Mouse (Mus musculus) gastrocnemius, postnatal 14 days (tissue): ENCODE results near the gene Susd2. TPM values are rescaled to one million over a fixed set of nuclear protein-coding genes. Genes with fewer than 3 reads are reported as not detected.

Experiments
- DNase-seq: peaks from one replicate; pipeline ENCODE4 v3.0.0; 2021; ENCODE audit warnings: mixed read lengths
- intact Hi-C: fragments of 180-260 bp; cut with DNase I; formaldehyde crosslinking; loops from one replicate; pipeline ENCODE4 v1.15.1; 2025; ENCODE audit warnings: low total_unique reads
- total RNA-seq, 2 experiments: library from RNA; stranded (reverse); gene quantifications; 2 replicates each; pipeline ENCODE4 v1.2.3; 2021

The Susd2 gene
- total RNA-seq, 2 experiments from 2014 or later = 2.1 to 3.2 TPM

DNA sequence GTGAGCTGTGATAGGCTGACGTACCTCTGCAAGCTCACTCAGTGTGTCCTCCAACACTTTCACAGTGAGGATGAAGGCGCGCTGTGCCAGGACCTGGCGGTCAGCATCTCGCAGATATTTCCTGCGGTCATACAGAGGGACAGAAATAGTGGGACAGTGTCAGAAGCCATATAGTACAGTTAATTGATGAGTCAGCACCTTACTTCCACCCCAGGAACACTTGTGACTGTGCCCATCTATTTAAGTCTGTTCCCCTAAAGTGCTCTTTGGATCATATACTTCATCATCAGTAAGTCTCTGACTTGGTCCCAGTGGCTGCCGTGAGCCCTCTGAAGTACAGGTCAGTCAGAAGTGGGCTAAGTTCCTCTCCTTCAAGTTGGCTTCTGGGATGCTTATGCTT, 14.0 kb upstream of the Susd2 start:
- intact Hi-C loops = no loop called here
- no peak for DNase-seq

DNA sequence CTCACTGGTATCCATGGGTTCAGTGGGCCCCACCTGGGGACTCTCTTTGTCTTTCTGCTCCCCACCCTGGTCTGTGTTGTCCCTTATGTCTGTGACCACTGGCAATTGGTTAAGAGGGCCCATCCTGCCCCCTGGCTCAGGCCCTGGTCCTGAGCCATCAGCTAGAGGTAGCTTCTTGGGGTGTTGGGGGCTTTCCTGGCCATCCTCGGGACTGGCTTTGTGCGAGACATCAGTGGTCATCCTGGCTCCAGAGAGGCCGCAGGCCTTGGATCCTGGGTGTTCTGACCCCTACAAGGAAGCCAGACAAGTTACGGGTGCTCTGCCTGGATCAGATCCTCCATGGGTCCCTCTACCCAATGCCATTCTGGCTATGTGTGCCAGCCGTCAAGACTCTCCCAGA, 13.4 kb upstream of the Susd2 start:
- no peak for DNase-seq
- intact Hi-C loops = no loop called here

DNA sequence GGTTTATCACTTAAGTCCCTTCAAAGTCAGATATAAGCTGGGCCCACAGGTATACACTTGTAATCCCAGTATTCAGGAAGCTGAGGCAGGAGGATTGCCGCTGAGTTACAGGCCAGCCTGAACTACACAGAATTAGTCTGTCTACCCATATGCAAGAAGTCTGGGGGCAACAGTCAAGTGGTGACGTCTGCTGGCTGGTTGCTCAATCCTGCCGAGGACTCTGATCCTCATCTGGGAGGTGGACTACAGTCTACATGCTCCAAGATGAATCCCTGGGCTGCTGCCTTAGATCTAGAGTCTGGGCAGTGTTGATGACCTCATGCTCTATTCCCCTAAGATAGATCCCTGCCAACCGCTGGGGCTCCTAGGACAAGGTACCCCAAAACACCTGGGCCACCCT, 10.2 kb upstream of the Susd2 start:
- intact Hi-C loops = no loop called here

DNA sequence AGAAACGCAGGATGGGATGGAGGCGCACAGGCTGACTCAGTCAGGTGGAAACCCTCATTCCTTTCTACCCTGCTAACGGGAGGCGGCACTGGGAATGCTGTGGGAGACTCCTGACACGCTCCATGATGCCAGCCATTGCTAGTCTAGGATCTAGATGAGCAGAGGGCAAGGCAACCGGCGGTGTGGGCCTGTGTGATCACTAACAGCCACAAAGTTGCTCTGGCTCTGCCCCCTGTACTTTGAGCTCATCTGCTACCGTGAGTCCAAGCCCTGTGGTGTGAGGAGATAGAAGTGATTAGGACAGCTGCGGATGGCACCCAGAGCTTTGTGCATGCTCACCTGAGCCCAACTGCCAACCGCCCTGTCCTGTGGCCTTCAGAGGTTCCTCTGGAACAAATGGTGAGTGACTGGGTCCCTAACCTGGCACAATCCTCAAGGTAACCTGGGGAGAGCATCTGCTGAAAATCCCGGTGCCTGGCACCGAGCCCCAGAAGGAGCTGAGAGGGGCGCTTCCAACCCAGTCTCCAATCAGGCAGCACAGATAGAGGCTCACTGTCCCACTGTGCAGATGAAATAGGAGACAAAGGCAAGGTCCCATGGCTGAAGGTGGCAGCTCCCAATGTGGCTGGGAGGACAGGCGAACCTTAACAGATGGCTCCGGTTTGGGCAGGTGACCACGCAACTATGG, 7.7 kb upstream of the Susd2 start:
- intact Hi-C loops = no loop called here
- no peak for DNase-seq

More for the DNA sequence above, 10.2 kb upstream of the Susd2 start:
- DNase-seq = no peak

DNA sequence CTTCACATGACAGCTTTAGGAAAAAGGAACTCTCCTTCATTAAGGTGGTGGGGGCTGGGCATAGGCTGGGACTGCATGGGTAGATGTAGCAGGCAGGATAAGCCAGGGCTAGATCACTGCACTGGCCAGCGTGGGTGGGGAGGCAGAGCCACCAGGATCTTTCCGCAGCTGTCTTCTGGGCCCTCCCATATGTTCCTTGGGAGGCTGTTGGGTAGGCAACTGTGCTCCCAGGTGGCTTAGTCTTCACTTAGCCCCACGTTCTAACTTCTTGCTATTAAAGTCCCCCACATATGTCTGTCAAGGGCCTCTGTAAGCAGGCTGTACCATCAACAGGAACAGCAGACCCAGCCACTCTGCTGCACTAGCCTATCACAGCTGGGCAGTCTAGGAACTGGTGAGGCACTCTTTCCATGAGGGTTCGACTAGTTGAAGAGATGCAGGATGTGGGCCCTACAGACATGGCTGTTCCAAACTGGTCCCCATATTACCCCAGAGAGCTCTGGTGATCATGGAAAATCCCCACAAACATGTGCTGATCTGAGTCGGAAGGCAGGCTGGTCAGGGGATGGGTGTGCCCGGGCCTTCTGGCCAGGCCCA, 6.6 kb upstream of the Susd2 start:
- no peak for DNase-seq
- intact Hi-C loops = no loop called here

DNA sequence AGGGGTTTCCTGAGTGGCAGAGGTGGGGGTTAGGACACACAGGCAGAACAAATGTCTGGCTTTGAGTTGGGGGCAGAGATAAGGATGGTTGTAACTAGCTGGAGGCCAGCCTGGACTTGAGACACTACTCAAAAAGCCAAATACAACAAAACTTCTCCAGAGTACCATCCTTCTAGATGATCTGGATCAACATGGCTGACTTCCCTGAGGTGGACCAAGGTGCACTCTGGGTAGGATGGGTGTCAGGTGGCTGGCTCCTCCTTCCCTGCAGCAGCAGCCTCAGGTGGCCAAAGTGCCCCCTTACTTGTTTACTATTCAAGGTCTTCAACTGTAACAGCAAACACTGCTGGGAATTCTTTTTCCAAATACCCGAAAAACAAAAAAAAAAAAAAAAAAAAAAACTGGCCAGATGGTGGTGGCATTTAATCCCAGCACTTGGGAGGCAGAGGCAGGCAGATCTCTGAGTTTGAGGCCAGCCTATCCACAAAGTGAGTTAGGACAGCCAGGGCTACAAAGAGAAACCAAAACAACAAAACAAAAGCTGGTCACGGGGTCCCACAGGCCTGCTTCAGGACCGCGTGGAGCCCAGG, 5.7 kb upstream of the Susd2 start:
- DNase-seq = no peak

DNA sequence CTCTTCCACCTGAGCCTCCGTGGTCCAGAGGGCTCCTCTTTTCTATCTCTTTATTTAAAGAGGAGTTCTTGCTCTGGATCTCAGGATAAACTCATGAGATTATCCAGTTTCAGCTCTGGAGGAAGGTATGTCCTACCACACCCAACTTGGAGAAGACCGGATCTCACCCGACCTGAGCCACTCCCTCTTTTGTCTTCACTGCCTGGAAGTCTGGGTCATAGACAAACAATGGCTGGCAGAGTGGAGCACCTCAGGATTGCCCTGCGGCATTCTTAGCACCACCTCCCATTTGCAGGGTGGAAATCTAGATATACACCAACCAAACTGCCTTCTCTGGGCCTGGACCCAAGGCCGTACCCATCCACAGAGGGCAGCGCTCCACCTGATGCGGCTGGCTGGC, 5.2 kb upstream of the Susd2 start:
- intact Hi-C loops = no loop called here
- no peak for DNase-seq

More for the DNA sequence above, 5.7 kb upstream of the Susd2 start:
- intact Hi-C loops = no loop called here

DNA sequence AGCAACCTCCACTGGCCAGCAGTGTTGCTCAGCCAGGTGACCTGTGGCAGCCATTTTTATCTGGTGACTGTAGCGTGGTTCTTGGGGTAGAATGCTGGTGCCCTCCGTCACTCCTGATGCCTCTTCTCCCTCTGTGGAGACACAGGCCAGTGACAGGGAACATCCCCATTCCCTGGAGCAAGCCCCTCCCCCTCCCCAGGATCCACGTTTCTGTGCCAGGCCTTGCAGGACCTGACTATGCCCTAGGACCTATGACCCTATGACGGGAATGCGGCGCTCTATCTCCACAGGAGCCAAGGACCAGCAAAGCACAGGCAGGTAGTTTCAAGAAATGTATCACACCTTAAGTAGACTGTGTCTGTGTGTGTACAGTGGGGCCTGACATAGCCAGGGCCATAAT, 4.3 kb upstream of the Susd2 start:
- intact Hi-C loops = no loop called here
- no peak for DNase-seq

DNA sequence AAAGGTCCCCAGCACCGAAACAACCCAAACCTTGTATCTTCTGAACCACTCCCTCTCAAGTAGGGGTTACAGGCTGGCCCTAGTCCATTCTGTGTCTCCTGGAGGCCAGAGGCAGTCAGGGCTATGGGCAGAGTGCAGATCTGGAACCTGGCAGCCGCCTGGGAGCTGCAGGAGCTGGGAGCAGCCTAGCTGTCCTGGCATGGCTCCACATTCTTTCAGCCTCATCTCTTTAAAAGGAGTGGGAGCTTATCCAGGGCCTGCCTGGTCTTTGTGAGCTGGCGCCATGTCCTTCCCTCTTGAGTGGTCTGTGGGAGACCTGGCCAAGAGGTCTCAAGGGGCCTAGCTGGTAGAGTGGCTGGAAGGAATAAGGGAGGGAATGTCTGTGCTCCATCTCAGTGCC, 3.6 kb upstream of the Susd2 start:
- peak; percentile 71 for DNase-seq
- intact Hi-C loops = no loop called here

DNA sequence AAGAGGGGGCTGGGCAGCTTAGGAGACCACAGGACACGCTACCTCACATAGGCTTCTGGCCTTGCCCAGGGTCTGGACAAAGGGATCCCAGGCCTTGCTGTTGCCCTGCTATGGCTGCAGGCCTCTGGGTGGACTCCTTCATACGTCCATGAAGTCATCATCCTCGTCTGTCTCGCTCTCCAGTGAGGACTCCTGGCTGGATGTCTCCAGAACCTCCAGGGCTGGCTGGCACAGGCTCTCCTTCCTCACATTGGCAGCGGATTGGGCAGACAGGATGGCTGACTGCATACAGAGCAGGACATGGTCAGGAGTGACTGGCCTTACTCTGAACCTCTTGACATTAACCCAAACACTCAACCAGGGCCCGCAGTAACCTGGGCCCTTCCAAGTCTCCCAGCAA, 2.6 kb upstream of the Susd2 start:
- no peak for DNase-seq
- intact Hi-C loops = no loop called here

DNA sequence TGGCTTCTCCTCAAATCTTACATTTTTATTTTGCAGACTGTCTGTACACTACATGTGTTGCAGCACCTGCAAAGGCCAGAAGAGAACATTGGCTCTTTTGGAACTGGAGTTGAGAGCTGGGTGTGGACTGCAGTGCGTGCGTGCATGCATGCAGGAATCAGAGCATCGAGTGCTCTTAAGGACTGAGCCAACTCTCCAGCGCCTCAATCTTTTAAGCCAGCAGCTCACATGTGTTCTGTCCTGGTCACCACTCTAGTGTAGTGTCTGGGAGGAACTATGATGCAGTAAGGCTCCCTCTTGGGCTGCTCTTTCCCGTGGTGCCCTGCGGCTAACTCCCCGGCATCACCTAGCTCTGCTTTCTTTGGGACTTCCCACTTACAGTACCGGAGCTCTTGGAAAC, 1.8 kb upstream of the Susd2 start:
- intact Hi-C loops = no loop called here
- no peak for DNase-seq

DNA sequence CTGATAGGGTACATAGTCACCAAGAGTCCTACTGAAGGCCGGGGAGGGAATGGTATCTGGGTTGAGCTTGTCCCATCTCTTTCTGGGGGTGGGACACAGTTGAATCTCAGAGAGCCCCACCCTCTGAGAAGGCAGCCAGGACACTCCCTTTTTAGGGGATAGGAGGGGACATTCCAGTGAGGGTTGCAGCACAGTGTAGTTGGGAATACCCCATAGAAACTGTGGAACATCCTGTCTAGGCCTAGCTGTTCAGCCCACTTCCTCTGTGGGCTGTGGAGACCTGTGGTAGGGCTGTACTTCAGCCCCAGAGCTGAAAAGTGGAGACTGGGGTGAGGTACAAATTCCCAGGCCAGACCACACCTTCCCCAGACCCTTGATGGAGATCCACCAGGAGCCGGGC, 917 bp downstream of the Susd2 start:
- intact Hi-C loops = no loop called here
- DNase-seq = no peak

DNA sequence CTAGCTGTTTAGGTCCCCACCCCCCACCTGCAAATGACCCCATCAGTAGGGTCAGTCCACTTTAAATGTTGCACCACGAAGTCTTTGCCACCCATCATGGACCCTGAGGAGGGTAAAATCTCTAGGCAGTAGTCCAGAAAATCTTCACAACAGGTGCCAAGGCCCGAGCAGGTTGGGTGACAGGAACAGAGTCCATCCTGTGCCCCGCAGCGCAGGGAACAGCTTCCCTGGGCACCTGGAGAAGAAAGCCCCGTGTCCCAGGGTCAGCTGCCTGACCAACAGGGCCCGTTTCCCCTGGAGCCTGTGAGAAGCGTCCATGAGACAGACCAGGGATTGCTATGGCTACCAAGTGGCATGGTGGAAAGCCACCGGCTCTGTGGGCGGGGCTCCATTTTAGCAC, 1.4 kb downstream of the Susd2 start:
- intact Hi-C loops = no loop called here
- no peak for DNase-seq

DNA sequence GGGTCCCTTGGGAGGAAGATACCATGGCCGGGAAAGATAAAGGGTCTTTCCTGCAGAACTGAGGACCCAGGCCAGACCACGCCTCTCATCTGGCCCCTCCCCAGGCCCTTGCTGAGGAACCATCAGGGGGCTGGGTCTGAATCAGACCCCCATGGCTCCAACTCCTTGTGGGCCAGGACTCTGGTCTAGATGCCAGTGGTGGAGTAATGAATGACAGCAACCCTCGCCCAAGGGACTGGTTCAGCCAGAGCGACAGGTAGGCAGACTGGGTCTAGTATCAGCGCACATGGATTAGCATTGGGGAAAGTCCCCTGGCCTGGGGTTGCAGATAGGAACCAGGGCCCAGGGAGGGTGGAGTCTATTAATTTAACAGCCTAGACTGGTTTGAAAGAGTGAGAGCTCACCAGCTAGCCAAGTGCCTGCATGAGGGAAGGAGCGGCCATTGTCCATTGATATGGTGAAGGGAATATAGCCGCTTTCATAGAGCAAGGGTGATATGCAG, 2.0 kb downstream of the Susd2 start:
- no peak for DNase-seq
- intact Hi-C loops = no loop called here

DNA sequence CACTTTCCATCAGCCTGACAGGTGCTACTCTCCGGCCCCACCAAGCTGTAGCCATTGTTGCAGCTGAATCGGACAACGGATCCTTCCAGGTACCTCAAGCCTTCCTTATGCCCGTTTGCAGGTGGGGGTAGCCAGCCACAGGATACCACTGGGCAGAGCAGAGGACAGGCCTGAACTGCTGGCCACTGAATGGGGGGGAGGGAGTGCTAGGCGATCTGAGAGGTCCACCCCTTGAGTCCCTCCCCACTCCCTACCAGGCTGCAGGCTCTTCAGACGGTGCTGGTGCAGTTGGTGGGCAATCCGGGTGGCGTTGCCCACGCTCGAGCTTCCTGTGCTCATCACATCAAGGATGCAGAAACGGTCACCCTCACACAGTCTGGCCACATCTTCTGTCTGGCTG, 6.1 kb downstream of the Susd2 start:
- DNase-seq = no peak
- intact Hi-C loops = no loop called here

DNA sequence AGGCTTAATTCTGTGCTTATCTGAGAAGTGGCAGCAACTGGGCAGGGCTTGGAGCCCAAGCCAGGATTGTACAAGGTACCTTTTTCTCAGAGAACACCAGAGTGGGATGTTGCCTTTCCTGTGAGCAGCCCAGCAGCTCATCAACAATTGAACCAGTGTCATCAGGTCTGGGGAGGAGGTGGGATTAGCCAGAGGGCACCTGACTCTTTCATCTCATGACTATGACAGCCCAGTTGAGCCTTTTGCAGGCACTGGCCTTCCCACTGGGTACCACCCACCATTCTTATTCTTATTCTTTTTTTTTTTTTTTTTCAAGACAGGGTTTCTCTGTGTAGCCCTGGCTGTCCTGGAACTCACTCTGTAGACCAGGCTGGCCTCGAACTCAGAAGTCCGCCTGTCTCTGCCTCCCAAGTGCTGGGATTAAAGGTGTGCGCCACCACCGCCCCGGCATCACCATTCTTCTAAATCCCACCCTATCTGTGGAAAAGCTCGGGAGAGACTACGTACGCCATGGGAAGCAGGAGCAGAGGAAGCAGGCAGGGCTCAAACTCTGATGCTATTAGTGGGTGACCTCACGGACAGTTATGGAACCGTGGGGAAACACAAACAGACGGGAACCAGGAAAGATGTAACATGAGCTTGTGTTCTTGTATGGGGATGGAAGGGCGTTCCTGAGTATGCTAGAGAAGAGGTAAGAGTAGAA, 7.6 kb downstream of the Susd2 start:
- no peak for DNase-seq
- intact Hi-C loops = no loop called here

DNA sequence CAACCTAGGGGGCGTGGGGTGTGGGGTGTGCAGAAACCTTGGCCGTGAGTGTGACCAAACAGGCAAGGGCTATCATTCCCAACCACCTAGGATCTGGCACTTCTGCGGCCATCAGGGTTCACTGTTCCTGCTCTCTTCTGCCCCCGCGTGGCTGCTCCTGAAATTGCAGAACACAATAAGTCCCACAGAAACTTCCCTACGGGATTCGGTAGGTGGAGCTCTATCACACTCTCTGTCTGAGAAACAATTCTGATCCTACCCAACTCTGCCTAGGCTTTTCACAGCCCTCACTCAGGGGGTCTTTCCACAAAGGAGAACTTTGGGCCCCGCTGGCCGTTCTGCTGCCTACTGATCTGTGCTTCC, 8.1 kb downstream of the Susd2 start:
- DNase-seq = peak; percentile 81
- intact Hi-C loops = loop anchor here (2.0 kb wide), 1 partner anchor 49 kb away; no protein-coding TSS in a partner anchor

DNA sequence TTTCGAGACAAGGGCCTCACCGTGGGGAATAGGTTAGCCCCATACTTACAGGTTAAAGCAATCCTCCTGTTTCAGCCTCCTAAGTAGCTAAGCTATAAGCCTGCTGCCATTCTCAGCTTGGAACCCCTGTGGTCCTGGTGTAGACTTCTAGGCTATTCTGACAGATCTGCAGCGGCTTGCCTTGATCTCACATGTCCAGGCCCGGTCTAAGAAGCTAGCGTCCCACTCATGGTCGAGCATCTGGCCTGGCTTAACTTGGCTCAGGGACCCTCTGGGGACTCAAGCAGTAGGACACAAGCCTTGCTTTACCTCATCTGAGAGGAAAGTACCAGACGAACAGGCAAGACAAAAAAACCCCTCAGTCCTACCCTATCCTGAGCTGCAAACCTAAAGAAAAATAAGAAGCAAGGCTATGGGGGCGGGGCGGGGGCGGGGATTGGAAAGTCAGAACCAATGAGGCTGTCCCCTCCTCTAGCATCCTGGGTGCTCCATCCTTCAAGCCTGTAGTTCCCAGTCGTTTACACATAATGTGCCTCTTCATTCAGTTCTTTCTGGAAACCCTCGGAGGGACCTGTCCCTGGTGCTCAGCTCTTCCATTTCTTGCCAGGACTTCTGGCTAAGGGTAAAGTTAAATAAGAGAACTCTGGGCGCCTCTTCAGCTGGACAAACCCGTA, 8.7 kb downstream of the Susd2 start:
- intact Hi-C loops = loop anchor here (2.0 kb wide), 1 partner anchor 48 kb away; no protein-coding TSS in a partner anchor
- DNase-seq = no peak

DNA sequence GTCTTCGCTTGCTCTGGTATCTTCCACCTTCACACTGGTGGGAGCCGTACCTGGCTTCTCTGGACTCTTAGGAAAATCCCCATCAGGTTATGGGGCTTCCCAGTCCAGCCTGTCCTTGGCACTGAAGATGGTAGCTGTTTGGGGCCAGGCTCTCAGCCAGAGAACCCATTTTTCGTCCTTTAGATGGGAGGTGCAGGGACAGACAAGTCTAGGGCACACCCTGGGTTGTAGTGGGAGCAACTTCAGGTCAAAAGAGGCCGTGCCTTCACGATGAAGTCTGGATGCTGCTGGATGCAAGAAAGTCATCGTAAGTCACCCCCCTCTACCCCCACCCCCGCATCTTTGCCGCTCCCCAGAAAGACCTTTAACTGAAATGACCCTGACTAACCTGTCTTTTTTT, 9.2 kb downstream of the Susd2 start:
- DNase-seq = no peak
- intact Hi-C loops = loop anchor here (2.0 kb wide), 1 partner anchor 48 kb away; no protein-coding TSS in a partner anchor
